Mouse (Mus musculus) c-Kit-negative CD71-positive TER-119-positive erythroid progenitor cells, embryonic 14.5 days (primary cell): Measurements from ENCODE around the gene Lrrc74a.
A peak's percentile ranks its signal among the peaks of the same experiment; 100 is the strongest.

Source experiments
- DNase-seq: peaks from one replicate; pipeline ENCODE4 v3.0.0-alpha.2; 2013; ENCODE audit warnings: low read depth, low spot score

Gene Lrrc74a

DNA sequence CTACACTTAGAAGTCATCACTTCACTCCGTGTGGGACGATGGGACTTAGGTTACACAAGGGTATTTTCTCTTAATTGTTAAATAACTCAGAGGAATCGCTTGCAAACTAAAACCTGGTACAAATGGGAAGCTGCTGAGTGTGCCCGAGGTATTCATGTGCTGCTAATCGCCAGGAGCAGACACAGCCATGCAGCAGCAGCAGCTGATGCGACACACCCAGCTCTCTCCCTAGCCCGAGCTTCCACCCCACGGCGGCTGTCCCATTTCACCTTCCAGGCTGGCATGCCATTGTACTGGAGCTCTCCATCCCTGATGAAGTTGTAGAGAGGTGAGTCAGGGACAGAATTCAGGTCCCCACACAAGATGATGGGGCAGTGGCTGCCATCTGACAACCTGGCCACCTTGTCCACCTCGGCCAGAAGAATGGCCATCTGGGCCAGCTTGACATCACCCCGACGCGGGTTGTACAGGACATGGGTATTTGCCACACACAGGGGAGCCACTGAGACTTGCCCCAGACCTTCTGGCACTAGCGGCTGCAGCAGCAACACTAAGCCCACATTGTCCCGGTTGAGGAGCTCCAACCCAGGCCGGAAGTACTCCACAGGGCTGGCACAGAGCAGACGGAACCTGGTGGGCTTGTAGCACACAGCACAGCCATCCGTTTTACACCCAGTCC lies 14.1 kb upstream of the Lrrc74a start:
- DNase-seq = no peak

DNA sequence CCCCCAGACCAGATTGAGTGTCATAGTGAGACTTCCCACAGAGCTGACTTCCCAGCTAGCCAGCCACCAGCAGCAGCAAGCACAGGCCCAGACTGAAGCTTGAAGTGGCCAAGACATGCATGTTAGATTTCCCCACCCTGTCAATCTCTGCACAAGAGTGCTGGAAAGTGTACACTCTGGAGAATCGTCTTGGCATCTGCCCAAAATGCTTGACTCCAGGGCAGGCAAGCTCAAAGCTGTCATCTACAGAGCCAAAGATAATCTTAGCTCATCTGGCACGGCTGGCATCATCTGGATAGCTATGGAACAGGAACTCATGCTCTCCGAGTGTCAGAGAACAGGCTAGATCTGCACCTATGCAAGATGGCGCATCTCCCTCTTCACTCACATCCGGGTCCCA lies 12.7 kb upstream of the Lrrc74a start:
- no peak for DNase-seq

DNA sequence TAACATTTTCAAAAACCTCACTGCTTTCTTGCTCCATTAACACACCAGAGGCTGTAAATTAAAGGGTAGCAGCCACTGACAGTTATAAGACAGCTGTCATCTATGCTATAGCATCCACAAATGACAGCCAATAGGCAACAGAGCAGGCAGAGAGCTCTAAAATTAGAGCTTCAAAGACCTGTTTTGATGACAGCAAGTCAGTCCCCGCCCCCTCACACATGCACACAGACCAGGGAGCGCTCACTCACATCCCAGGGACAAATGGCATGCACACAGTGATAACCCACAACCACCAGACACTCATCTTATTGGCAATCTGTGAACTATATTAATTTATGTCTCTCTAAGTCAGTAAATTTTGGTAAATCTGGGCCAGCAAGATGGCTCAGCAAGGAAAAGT lies 9.9 kb upstream of the Lrrc74a start:
- no peak for DNase-seq

DNA sequence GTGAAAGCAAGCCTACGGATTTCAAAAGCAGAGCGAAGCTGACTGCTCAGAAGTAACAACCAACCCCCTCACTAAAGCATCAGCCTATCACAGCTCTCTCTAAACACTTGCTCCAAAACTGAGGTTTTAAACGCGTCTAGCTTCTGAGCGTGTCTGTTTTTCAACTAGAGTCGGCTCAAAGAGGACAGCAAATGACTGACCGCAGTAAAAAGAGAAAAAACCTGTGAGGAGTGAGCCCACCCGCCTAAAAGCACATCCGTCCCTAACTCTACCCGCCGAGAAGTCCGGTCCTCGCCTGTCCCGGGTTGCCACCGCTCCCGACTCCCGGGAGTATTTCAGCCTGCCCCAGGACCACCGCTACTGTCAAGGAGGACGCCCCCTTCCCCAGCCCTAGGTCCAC lies 8.5 kb upstream of the Lrrc74a start:
- DNase-seq = no peak

DNA sequence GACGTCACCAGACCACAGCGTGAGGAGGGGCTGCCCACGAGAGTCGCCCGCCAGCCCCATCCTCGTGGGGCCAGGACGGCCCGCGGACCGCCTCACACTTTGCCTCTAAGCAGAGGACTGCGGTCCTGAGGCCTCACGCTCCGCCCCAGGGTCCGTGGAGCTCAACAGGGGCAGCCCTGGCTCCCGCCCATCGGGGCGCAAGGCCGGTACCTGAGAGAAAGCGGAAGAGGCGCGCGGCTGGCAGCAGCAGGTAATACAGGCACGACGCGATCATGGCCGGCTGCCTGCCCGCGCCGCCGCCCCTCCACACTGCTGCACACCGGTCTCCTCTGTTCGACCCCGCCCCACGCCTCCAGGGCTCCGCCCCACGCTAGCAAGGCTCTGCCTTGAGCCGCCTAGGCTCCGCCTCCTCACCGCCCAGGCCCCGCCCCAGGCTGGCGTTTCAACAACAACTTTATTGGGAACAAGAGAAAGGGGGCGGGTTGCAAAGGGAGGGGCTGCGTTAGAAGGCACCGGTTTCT lies 8.0 kb upstream of the Lrrc74a start, which contains the start of gene Angel1:
Gene Angel1 (minus strand): TSS at position 341 of the 521 bp plus-strand sequence.
- peak; percentile 72 for DNase-seq

DNA sequence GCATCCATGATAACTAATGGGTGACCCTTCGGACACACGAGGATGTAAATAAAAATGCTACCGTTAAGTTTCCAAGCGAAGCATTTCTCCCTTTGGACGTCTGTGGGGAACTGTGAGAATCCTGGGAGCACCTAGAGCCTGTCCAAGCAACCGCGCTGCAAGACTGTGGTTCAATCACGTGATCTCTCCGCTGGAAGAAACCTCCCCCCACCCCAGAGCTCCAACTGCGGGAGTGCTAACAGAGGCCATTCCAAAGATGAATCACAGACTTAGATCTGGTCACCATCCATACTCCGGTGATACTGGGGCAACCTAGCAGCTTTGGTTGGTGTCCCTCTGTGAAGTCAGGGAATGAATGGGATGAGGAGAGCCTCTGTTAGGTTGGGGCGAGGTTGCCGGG lies 26.9 kb downstream of the Lrrc74a start:
- no peak for DNase-seq

DNA sequence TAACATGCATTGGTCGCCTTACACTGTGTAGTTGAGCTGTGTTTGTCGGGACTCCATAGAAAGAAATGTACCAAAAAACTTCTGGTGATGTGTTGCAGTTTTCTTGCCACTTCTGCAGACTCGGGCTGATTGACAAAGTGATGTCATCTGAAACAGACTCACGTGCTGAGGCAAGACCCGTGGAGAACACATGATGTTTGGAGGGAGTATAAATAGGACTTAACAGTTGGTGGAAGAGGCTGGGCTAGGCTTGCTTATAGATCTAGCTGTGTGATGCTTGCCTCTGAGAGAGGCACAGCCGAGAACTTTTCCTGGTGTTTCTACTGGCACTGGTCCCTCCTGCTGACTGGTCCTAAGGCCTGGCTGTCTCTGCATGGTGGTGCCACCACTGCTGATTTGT lies 29.9 kb downstream of the Lrrc74a start:
- DNase-seq = no peak

DNA sequence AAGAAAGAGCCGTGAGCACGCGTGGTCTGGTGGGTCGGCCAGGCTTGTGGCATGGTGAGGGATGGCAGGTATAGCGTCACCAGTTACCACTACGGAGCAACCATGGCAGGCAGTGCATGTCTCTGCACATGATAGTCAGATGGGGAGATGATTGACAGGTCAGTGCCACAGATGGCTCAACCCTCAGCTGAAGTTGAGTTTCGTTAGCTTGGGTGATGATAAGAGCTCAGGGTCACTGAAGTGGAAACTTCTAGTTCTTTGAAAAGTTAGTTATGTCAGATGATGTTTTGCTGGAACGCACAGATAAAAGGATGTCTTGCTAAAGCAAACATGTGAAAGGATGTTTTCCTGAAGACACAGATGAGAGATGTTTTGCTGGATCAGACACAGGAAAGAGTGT lies 32.3 kb downstream of the Lrrc74a start:
- DNase-seq = no peak

DNA sequence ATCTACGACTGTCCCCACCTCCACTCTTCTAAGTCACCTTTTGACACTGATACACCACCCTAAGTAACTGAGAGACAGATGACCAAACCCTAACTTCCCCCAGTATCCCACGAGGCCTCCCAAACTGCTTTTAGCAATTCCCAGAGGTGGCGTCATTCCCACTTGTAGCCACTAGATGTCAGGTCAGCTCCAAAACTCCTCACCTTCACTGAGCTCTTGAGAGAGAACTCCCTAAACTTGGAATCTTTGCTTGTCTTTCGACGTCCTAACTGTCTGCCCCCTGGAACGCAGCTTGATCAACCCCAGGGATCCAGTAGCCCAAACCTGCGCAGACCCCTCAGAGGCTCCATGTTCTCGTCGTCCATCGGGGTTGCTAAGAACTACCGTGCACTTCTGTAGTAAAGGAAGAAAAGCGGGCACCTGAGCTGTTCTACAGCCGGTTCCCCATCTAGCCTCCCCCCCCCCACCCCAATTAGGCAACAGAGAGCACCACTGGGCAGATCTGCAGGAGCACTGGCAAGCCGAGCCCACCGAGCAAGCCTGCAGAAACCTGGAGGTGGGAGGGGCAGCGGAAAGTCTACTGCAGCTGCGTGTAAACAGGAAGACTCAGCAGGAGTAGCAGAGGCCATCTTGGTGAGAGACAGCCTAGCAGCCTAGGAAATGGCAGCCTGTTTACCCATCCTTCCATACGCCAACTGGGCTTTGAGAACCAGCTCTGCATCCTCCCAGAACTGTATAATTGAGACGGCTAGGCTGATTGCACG lies 33.9 kb downstream of the Lrrc74a start:
- no peak for DNase-seq

DNA sequence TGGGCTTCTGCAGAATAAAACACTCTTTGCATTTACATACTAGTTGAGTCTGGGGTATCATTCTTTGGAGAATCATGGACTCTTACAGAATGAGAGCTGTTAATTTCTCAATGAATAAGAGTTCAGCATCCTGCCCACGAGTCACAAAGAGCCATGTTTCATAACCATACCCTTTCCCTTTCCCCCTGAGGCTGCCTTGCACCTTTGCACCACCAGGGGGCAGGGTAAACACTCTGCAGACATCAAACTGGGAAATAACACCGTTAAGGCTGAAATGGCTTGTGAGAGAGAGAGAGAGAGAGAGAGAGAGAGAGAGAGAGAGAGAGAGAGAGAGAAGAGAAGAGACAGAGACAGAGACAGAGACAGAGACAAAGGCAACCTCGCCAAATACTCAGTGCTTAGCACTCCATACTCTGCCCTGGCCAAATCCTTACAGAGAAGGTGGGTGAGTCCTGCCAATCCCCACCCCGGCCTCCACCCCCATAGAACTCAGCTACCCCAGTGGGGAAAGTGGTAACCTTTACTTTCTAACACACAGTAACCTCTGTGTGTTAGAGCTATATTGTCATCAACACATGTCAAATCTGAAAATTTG lies 34.9 kb downstream of the Lrrc74a start:
- no peak for DNase-seq

DNA sequence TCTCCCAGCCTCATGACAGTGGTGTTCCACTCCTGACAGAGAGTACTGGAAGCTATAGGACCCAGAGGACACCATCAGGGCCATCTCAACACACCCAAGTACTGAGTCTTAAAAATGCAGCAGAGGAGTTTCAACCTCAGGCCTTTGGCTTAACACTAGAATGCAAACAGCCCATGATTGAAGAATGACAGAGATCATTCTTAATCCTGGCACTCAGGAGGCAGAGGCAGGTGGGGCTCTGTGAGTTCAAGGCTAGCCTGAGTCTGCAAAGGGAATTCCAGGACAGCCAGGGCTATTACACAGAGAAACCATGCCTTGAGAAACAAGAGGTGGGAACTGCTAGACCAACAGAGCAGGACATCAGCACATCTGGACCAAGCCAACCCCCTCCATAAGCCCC lies 35.6 kb downstream of the Lrrc74a start:
- no peak for DNase-seq

DNA sequence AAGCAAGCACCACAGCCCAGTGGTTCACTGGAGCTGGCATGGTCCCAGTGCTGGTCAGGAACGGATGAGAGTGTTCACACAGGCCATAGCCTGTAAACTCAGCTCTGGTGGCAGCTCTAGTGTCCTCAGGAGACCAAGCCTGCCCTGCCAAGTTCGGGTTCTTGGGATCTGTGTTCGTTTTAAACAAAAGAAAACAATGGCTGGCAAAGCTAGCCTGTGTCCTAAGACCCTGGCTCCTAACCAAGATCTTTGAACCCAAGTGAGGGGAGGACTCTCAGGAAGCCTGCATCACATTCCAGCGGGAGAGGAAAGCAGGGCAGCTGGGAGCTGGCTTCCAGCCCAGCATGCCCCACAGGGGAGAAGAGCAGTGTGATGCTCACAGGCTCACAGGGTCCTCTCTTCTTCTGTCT lies 36.1 kb downstream of the Lrrc74a start:
- no peak for DNase-seq

DNA sequence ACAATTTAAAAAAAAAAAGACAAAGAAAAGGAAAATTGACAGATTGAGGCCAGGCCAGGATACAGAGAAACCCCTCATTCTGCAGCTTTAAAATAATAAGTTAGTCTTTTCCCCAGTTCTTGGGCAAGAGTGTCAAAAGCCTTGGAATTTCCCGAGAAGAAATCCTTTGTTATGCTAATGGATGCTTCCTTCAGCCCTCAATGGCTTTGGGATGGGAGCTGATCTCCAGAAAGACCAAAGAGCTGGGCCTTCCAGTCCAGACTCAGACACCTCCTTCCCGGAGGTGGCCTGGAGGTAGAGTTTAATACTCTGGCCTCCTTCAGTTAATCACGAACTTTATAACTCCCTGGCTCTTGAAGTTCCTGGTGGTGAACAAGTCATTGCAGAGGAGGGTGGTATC lies 36.8 kb downstream of the Lrrc74a start:
- DNase-seq = no peak

DNA sequence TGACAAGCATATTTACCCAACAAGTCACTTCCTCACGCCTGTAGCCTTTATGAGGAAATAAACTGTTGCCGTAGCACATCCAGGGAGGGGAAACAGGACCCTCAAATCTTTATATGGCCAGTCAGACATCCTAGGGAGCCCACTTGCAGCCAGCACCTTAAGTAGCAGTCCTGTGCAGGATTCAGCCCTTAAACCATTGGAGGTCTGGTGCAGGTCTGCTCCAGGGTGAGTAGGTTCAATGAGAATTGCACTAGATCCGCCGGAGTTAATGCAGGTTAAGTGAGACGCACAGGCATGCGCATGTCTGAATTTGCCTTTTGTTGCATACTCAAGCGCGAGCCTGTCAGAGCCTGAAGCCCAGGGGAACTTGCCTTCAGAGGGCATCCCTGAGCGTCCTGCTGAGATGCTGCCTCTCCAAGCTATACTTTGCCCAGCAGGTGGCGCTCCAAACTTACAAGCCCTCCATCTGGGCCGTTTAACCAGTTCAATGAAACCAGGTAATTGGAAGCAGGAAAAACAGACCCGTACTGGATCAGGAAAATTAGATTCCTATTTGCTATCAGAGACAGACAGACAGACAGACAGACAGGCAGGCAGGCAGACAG lies 37.8 kb downstream of the Lrrc74a start:
- DNase-seq = peak; percentile 54

DNA sequence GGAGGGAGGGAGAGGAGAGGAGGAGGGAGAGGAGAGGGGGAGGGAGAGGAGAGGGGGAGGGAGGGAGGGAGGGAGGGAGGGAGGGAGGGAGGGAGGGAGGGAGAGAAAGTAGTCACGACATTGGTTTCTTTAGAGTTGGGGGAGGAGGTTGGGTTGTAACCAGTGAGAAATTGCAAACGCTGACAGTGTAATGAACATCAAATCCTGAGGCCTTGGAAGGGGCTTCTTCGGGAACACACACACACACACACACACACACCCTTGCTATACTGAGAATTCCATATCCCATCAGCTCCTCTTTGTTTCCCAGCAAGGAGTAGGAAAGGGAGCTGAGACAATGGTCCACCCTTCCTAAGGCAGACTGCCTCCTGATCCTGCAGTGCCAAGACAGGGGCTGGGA lies 38.4 kb downstream of the Lrrc74a start:
- DNase-seq = no peak

DNA sequence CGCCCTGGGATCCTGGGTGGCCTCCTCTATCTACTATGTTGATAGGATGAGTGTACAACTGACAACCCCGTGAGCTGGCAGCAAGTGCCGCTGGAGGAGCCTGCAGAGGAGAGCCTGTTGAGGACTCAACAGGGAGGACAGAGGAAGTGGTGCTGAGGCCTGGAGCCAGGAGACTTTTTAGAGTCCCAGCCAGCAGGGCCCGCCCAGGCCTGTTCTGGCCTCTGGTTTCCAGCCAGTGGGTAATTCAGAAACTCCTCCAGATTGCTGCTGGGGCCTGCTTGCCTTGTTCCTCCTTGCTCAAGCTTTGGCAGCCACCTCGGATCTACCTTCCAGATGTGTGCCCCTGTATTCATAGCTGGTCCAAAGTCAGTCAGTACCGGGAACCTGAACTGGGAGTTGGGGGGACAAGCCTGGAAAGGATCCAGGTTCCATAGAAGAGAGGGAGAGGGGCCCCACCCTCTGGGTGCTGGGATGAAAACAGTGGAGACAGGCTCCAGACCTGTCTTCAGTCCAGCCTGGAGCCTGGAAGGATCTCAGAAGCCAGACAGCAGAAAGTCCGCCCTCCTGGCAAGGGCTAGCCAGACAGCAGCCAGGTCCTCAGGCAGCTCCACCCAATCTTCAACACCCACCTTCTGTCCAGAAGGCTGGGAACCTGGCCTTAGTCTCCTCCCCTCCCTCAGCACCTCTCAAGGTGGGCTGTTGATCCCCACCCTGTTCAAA lies 41.6 kb downstream of the Lrrc74a start:
- no peak for DNase-seq

DNA sequence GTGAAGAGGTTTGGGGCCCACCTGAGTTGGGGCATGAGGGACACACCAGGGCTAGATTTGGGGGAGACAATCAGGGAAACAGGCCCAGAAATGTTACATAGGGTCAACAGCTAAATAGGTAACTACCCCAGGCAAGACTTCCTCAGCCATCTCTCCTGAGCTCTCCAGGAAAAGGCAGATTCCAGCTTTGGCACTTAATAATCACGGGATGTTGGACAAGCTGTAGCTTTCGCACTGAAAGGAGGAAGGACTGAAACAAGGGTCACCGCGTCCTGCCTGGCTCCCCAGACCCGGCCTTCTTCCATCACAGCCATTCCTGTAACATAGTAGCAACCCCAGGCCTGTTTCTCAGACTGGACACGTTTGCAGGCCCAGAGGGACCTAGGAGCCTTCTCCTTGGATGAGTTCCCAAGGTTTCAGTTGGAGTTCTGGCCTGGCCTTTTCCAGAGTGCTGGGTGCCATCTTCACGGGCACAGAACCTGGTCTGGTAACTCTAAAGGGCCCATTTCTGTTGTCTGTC lies 42.2 kb downstream of the Lrrc74a start:
- no peak for DNase-seq

DNA sequence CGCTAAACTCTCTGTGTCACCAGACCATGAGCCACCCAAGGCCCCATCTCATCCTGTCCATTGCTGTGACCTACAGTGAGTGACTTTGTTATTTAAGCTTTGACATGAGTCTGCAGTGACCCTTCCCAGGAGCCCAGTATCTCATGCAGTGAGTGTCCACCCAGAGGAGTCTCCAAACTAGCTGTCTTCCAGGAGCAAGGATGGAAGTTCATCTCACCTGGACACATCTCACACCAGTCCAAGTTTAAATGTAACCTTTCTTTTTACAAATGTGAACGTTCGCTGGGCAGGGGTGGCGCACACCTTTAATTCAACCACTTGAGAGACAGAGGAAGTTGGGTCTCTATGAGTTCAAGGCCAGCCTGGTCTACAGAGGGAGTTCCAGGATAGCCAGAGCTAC lies 44.4 kb downstream of the Lrrc74a start:
- no peak for DNase-seq

DNA sequence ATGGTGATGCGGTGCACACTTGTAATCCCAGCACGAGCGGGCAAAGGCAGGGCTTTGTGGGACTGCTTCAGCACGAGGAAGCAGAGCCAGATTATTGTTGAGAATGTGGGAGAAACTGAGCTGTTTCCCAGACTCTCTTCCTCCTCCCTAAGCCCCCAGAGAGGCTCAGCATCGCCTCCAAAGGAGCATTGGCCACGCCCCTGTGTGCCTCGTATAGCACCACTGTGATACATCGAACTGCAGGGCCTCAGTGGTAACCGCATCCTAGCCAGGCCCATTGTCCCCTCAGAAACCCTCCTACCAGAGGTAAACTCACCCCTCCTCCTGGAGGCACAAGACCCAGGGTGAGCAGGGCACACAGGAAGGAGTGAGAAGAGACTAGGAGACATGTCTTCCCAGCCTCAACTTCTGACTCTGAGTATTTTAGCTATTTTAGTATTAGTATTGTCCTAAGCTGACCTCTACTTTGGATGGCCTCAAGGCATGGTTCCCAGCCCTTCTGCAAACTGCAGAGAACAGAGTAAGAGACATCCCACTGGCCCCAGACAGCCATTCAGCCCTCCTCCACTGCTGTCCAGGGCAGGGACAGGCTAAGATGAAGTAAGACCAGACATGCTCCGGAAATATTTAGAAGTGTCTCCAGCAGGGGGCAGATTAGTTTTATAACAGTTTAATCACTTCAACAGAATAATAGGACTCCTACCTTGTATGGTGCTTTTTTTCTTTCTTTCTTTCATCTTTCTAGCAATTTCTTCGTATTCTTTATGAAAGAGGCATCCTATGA lies 45.2 kb downstream of the Lrrc74a start:
- DNase-seq = no peak

DNA sequence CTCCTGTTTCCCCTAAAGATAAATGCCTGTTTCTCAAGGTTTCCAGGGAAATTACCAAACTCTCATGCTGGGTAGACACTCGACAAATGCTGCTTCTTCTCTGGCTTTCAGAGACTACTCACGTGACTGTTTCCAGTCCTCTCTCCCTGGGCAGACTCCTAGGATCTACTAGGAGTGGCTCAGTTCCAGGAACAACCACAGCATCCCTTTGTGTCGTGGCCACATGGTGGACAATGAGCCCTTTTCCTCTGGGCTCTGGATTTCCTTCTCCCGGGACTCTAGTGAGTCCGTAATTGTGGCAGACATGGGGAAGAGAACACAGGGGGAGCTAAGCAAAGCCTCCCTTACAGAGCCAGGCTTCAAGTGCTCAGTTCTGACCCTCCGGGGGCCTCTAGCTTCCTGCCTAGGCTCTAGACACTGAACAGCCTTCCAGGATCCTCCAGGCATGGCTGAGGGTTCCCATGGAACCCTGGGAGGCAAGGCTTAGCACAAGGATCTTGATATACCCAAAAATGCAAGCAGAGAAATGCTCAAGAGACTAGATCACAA lies 47.6 kb downstream of the Lrrc74a start:
- DNase-seq = no peak
